Mouse (Mus musculus): ENCODE data around the gene Ckb. TPM values are rescaled to one million over a fixed set of nuclear protein-coding genes. Genes with fewer than 3 reads are reported as not detected.

Ckb gene
- total and polyA plus RNA-seq, 3 experiments = 0.08 TPM; not detected in 2

GRCm38 (mm10) chr12:111689426-111689825 lies 17.3 kb upstream of the Ckb start:
- H3K79me2 ChIP-seq (ENCODE audit: control insufficient read depth, insufficient read depth, low read length, poor library complexity) = no peaks in the 10 kb centered on the region
- no peaks in the 10 kb centered on the region for H3K9me3 ChIP-seq (replicated peaks; ENCODE audit: insufficient read depth, low read length)
- H3K27ac ChIP-seq (ENCODE audit: control insufficient read depth, low read depth, low read length) = no peak overlapping the region
- no peaks in the 10 kb centered on the region for H3K4me1 ChIP-seq (ENCODE audit: control insufficient read depth in 1 of 2, insufficient read depth in 2 of 2, low read length in 2 of 2)
- H3K27me3 ChIP-seq (ENCODE audit: control insufficient read depth in 1 of 2, insufficient read depth in 2 of 2, low read length in 2 of 2) = no peaks in the 10 kb centered on the region
- no peak overlapping the region for H3K9ac ChIP-seq (ENCODE audit: control insufficient read depth, low read depth, low read length, poor library complexity, severe bottlenecking)
- H3K36me3 ChIP-seq (ENCODE audit: control insufficient read depth in 1 of 2, insufficient read depth in 2 of 2, low read length in 2 of 2) = no peaks in the 10 kb centered on the region
- TF ChIP-seq GATA1 (IDR thresholded peaks at IDR 0.05; ENCODE audit: low read depth, low read length) = no peak
- TF ChIP-seq NELFE (IDR thresholded peaks at IDR 0.05; ENCODE audit: low read depth, low read length) = no peak
- TF ChIP-seq USF2 (IDR thresholded peaks at IDR 0.05; ENCODE audit: borderline replicate concordance in 1 of 2, insufficient read depth in 1 of 2, low read depth in 1 of 2, low read length in 2 of 2) = no peak
- TF ChIP-seq MAX (IDR thresholded peaks at IDR 0.05; ENCODE audit: low read length) = no peak
- TF ChIP-seq TCF12 (IDR thresholded peaks at IDR 0.05; ENCODE audit: low read depth, low read length) = no peak
- no peak for TF ChIP-seq SIN3A (IDR thresholded peaks at IDR 0.05; ENCODE audit: low read length)
- no peak for TF ChIP-seq RCOR1 (IDR thresholded peaks at IDR 0.05; ENCODE audit: low read depth, low read length)
- no peak for TF ChIP-seq TBP (IDR thresholded peaks at IDR 0.05; ENCODE audit: low read depth, low read length)
- TF ChIP-seq MAZ (IDR thresholded peaks at IDR 0.05; ENCODE audit: low read depth, low read length) = no peak
- no peak for TF ChIP-seq USF1 (IDR thresholded peaks at IDR 0.05; ENCODE audit: low read depth, low read length)
- H3K4me3 ChIP-seq (ENCODE audit: control insufficient read depth in 1 of 2, insufficient read depth in 1 of 2, low read depth in 2 of 2, low read length in 2 of 2) = no peak overlapping the region
- DNase-seq (ENCODE audit: low read depth, low spot score) = no peak

GRCm38 (mm10) chr12:111688069-111688428 lies 15.9 kb upstream of the Ckb start:
- no peaks in the 10 kb centered on the region for H3K4me1 ChIP-seq (ENCODE audit: control insufficient read depth in 1 of 2, insufficient read depth in 2 of 2, low read length in 2 of 2)
- DNase-seq (ENCODE audit: low read depth, low spot score) = no peak
- H3K9me3 ChIP-seq (replicated peaks; ENCODE audit: insufficient read depth, low read length) = no peaks in the 10 kb centered on the region
- no peaks in the 10 kb centered on the region for H3K36me3 ChIP-seq (ENCODE audit: control insufficient read depth in 1 of 2, insufficient read depth in 2 of 2, low read length in 2 of 2)
- H3K9ac ChIP-seq (ENCODE audit: control insufficient read depth, low read depth, low read length, poor library complexity, severe bottlenecking) = no peak overlapping the region
- no peaks in the 10 kb centered on the region for H3K27me3 ChIP-seq (ENCODE audit: control insufficient read depth in 1 of 2, insufficient read depth in 2 of 2, low read length in 2 of 2)
- TF ChIP-seq MYB (IDR thresholded peaks at IDR 0.05; ENCODE audit: low read depth, low read length) (no peak), MAFK (IDR thresholded peaks at IDR 0.05; ENCODE audit: borderline replicate concordance, low read depth, low read length) (no peak), POLR2AphosphoS5 (IDR thresholded peaks at IDR 0.05; ENCODE audit: borderline replicate concordance, low read depth, low read length) (no peak), TAL1 (IDR thresholded peaks at IDR 0.05; ENCODE audit: low read length) (no peak), MYC (IDR thresholded peaks at IDR 0.05; ENCODE audit: low read depth, low read length) (no peak), KAT2A (conservative IDR thresholded peaks at IDR 0.05; ENCODE audit: low read depth, low read length) (no peak), BHLHE40 (IDR thresholded peaks at IDR 0.05; ENCODE audit: borderline replicate concordance, low read depth, low read length) (no peak), RAD21 (IDR thresholded peaks at IDR 0.05; ENCODE audit: low read depth, low read length) (no peak)
- no peak overlapping the region for H3K4me3 ChIP-seq (ENCODE audit: control insufficient read depth in 1 of 2, insufficient read depth in 1 of 2, low read depth in 2 of 2, low read length in 2 of 2)
- H3K27ac ChIP-seq (ENCODE audit: control insufficient read depth, low read depth, low read length) = no peak overlapping the region
- no peaks in the 10 kb centered on the region for H3K79me2 ChIP-seq (ENCODE audit: control insufficient read depth, insufficient read depth, low read length, poor library complexity)
